Mouse (Mus musculus) liver, embryonic 14.5 days (tissue): Measurements from ENCODE around the gene Vps29.
"Not testable (repeated sequence)": the region's sequence is repeated elsewhere in the genome, so short reads cannot be mapped to it uniquely, and the experiment has no call there.

Experiments used
- CTCF ChIP-seq: IDR thresholded peaks from 2 replicates; pipeline ENCODE4 v1.5.1; 2016; ENCODE audit warnings: antibody characterized with exemption, low read depth, control low read depth
- EP300 ChIP-seq: IDR thresholded peaks from 2 replicates; pipeline ENCODE4 v1.6.1; 2016; ENCODE audit warnings: antibody characterized with exemption, low read depth

- TF ChIP-seq CTCF, EP300: not testable (repeated sequence)
These were observed 35.2 kb upstream of the Vps29 start for GRCm38 (mm10) chr5:122318976-122319375.
